8 mouse cellular contexts compared by ENCODE assay signal in genomic region chr1:157076781-157077705, GRCm38 (mm10). TPM values are rescaled to one million over a fixed set of nuclear protein-coding genes. Genes with fewer than 3 reads are reported as not detected.
A peak's percentile ranks its signal among the peaks of the same experiment; 100 is the strongest.
DNase-seq lines count a peak whose midpoint lies in the region; ATAC-seq lines count a peak whose summit lies in the region.

No protein-coding gene starts in this region.

- H3K36me3 ChIP-seq in hindbrain, embryonic 10.5 days = no peaks in the 10 kb centered on the region
- no peaks in the 10 kb centered on the region for H3K36me3 ChIP-seq in hindbrain, embryonic 13.5 days
- H3K36me3 ChIP-seq in midbrain, embryonic 13.5 days = no peaks in the 10 kb centered on the region

- no peak overlapping the region for H3K27ac ChIP-seq in hindbrain, embryonic 10.5 days
- no peak overlapping the region for H3K27ac ChIP-seq in hindbrain, embryonic 13.5 days
- H3K27ac ChIP-seq in midbrain, embryonic 13.5 days = no peak overlapping the region

- no peaks in the 10 kb centered on the region for H3K9me3 ChIP-seq in hindbrain, embryonic 10.5 days
- H3K9me3 ChIP-seq in hindbrain, embryonic 13.5 days = no peaks in the 10 kb centered on the region
- H3K9me3 ChIP-seq in midbrain, embryonic 13.5 days = no peaks in the 10 kb centered on the region

- H3K4me3 ChIP-seq in hindbrain, embryonic 10.5 days = no peak overlapping the region; the same call in 1 of the 2 replicates
- no peak overlapping the region for H3K4me3 ChIP-seq in hindbrain, embryonic 13.5 days
- H3K4me3 ChIP-seq in midbrain, embryonic 13.5 days (replicated peaks) = no peak overlapping the region

- 0 out of 2 replicates have a peak, but pooled peaks cover 2% of the 10 kb centered on the region for H3K27me3 ChIP-seq in hindbrain, embryonic 10.5 days (ENCODE audit: insufficient read depth, poor library complexity, severe bottlenecking)
- H3K27me3 ChIP-seq in hindbrain, embryonic 13.5 days = peaks cover 9% of the 10 kb centered on the region
- 0 out of 2 replicates have a peak, but pooled peaks cover 9% of the 10 kb centered on the region for H3K27me3 ChIP-seq in midbrain, embryonic 13.5 days

- WGBS in hindbrain, embryonic 10.5 days = 58% methylated on average over 43 of the region's 43 CpGs
- 57% methylated on average over 43 of the region's 43 CpGs for WGBS in hindbrain, embryonic 13.5 days
- 56% methylated on average over 43 of the region's 43 CpGs for WGBS in midbrain, embryonic 13.5 days

- no peak overlapping the region for H3K9ac ChIP-seq in hindbrain, embryonic 13.5 days
- no peak overlapping the region for H3K9ac ChIP-seq in midbrain, embryonic 13.5 days (replicated peaks)

- no peak for ATAC-seq in hindbrain, embryonic 13.5 days (ENCODE audit: low FRiP score)
- peak; percentile 77 for ATAC-seq in granulocyte monocyte progenitor cell, adult 5-6 weeks (replicated peaks; ENCODE audit: poor library complexity, severe bottlenecking)
- peak; percentile 32 for ATAC-seq in midbrain, embryonic 13.5 days

- no peak overlapping the region for H3K4me2 ChIP-seq in hindbrain, embryonic 13.5 days
- H3K4me2 ChIP-seq in midbrain, embryonic 13.5 days (replicated peaks) = no peak overlapping the region

- intact Hi-C loops in left cerebral cortex, postnatal 4 days (cut with DNase I) = loop anchor here (2.0 to 5.0 kb wide), 2 partner anchors 160 to 332 kb away; no protein-coding TSS in a partner anchor

- peaks cover 62% of the 10 kb centered on the region for H3K4me1 ChIP-seq in hindbrain, embryonic 10.5 days (replicated peaks)
- peaks cover 30% of the 10 kb centered on the region for H3K4me1 ChIP-seq in hindbrain, embryonic 13.5 days (replicated peaks)
- H3K4me1 ChIP-seq in midbrain, embryonic 13.5 days (replicated peaks) = peaks cover 20% of the 10 kb centered on the region

- peak; percentile 85 for DNase-seq in hindbrain, embryonic 10.5 days (ENCODE audit: low spot score)
- peak; percentile 73 for DNase-seq in embryo, embryonic 11.5 days (ENCODE audit: low read depth, low spot score)
- peak; percentile 91 for DNase-seq in kidney, adult 18-20 months
- peak; percentile 97 for DNase-seq in left cerebral cortex, postnatal 4 days
- peak; percentile 49 for DNase-seq in skeletal muscle tissue, adult 2 months (ENCODE audit: low read depth, low spot score)

RNA-seq across cellular contexts. Expression of gene Tex35, which starts 31.4 kb away (rescaled TPM):
- 0.24 TPM in 1 of 2 replicates, not detected in the other for polyA plus RNA-seq in hindbrain, embryonic 10.5 days (2016; fragmentation: Nextera tagmentation; extraction: Ambion mirVana)
- not detected in 2 replicates for polyA plus RNA-seq in hindbrain, embryonic 13.5 days (2015; fragmentation: Nextera tagmentation; extraction: Ambion mirVana)
- total RNA-seq in granulocyte monocyte progenitor cell, adult 5-6 weeks (2014; fragmentation: Nextera tagmentation) = not detected in 2 replicates
- total RNA-seq in granulocyte monocyte progenitor cell, adult 5-6 weeks (2017) = not detected in 2 replicates
- total RNA-seq in left cerebral cortex, postnatal 4 days (2021) = under 1 TPM in 1 of 2 experiments, not detected in 1; 0.50 TPM
- polyA plus RNA-seq in midbrain, embryonic 13.5 days (2015; fragmentation: Nextera tagmentation; extraction: Ambion mirVana) = not detected in 2 replicates
